Mouse (Mus musculus) natural killer cell, adult 2 months (primary cell): Measurements from ENCODE around the gene Prkd3.
A peak's percentile ranks its signal among the peaks of the same experiment; 100 is the strongest.

ENCODE experiments used
- DNase-seq, 2 experiments: peaks; one replicate each; pipeline ENCODE4 v3.0.0; 2022; ENCODE audit warnings: low spot score in 2 of 2

The Prkd3 gene

DNA sequence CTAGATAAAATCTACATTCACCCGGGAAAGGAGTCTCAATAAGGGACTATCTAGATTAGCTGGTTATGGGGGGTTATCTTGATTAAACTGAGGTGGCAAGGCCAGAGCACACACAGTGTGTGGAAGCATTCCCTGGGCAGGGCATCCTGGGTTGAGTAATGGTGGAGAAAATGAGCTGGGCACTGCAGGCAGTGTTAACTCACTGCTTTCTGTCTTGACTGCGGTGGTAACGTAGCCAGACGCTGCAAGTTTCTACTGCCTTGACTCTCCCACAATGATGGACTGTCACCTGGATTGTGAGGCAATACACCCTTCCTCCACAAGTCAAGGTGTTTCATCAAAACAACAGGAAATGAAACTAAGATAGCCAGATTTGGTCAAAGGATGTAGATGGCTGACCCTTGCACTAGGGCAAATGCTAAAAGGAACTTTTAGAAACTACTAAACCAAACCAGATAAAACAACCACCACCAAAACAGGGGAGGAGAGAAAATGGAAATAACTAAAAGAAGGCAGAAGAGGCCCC lies 20.8 kb downstream of the Prkd3 start:
- peak in 1 of 2 experiments; percentile 19 for DNase-seq

DNA sequence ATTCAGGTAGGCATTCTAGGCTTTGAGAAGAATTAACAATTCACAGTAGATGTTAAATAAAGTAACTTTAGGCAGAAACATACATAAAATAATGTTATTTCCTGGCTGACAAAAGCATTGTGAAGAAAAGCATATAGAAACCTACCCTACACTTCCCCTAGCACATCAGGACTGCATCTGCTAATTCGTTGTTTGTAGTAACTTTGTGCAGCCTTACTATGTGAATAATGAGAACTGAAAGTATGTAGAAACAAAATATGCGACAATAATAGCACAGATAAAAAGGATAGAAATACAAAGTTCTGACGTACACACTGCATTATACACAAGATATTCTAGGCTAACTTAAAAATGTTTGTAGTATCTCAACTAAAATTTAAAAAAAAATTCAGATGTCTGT lies 21.4 kb downstream of the Prkd3 start:
- DNase-seq = no peak

DNA sequence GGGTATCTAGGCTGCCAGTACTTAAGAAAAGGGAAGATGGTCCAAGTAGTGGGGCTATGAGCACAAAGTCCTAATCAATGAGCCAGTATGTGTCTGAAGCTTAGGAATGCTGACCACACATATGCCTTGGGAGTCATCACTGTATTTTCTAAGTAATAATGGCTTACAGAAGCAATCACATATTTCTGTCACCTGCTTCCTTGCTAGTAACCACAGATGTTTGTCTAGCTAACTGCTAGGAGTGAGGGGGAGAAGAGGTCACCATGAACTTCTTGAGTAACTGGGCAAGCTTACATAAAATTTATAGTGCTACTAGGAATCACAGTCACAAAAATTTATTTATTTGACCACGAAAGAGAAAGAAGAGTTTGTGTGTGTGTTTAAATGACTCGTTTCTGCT lies 22.5 kb downstream of the Prkd3 start:
- no peak for DNase-seq

DNA sequence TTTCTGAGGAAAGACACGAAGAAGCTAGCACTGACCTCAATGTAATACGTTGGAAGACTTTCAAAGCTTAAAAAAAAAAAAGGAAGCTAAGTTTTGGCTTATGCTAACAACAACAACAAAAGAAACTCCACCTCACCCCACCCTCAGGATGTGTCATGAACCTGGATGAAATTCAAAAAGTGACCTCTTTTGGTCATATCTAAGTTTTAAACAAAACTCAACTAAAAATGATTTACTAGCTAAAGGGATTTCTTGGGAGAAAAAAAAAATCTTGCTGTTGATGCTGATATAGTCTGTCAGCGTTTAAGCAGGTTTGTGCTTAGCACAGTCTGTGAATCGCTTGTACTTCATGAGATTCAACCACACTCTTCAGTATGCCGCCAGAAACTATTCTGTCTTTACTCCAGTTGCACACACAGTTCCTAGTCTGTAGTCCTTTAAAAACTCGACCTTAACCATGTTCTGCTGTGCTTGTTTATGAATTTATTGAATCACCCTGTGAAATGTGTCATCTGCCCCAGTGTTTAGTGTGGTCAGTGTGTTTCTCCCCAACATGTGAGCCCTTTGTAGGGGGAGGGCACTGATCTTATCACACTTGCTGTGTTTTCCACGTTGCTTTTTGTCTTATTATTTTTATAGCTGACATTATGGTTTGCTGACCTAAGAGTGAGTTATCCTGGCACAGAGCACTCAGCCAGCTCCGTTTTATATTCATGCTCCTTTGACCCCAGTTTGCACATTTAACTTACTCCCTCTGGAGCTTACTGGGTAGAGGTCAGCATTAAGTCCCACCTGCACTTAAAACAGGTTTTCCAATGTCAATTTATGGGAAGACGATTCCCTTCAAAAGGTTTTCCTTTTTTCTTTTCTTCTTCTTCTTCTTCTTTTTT lies 25.4 kb downstream of the Prkd3 start:
- peak; percentile 52 to 78 for DNase-seq

GRCm38 (mm10) chr17:78994382-78994781 lies 26.2 kb downstream of the Prkd3 start:
- no peak for DNase-seq

- DNase-seq = no peak
Observed at GRCm38 (mm10) chr17:78993670-78994069, 26.9 kb downstream of the Prkd3 start.

DNA sequence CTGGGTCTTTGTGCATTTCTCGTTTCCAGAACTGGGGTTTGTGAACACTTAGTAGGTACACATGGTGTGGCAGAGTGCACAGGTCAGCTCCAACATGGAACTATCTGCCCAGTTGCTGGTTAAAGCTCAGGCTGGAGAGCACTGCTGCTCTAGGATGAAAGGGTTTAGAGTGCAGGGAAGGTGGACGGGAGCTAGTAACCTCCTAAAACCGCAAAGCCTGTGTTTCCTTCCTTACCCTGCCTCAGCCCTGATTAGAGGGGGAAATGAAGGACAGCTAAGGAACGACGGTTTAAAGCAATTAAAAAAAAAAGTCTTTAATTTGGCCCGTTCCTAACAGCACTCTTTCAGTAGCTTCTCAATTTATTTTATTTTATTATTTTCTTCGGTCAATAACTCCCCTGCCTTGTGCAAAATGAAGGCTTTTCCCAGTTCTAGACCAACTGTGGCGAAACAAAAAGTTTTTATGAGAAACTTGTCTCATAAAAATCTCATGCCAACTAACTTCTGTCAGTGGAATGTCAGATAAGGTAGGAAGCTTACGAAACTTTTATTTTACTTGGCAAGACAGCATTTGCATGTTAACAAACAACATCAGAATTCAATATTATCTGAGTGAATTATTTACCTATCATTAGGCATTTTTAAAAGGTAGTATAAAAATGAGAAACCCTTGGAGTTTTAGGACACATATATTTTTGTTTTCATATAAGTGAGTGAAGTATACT lies 28.2 kb downstream of the Prkd3 start:
- DNase-seq = no peak

DNA sequence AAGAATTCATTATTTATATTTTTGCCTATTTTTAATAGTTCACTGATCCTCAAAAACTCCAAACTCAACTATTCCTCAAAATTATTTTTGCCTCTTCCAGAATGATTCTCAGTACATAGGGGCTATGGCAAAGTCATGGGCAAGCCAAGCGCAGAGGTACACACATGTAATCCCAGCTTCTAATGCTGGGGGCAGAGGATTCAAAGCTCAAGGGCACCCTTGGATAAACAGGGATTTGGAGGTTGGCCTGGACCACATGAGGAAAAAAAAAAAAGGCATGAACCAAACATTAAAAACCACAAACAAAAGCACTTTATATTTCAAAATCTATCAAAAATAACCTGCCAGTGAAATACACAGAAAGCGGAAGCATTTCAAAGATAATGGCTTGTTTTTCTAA lies 29.1 kb downstream of the Prkd3 start:
- DNase-seq = no peak

DNA sequence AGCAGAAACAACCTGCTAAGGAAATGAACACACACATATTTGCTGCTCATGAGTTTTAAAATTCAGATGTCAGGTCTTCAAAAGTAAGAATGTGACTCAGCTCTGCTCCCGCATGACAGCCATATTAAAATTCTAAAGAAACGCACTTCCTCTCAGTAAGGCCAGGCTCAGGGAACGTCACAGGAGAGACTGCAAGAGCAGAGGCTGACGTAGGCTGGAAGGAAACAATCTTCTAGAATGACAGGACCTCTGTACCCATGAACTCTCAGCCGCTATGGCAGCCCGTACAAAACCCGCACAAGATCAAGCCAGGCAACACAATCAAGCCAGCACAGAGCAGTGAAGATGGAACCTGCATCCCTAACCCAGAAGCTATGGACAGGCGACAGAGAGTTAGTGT lies 31.6 kb downstream of the Prkd3 start:
- no peak for DNase-seq

- DNase-seq = no peak
Observed at GRCm38 (mm10) chr17:78983736-78984135, 36.9 kb downstream of the Prkd3 start.

DNA sequence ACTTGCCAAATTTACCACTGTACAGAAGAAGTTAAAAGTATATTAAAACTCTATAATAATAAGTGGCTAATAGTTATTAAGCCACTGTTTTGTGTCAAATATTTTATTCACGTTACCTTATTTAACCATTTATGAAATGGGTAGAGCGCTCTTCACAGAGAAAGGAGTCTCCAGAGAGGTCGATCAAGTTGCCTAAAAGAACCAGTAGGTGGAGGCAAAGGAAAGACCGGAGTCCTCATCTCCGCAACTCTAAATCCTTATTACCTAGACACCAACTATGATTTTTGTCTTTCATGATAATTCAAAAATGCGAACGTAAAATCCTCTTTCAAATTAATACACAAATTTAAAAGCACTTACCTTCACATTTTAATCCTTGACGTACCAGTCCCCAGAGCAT lies 37.5 kb downstream of the Prkd3 start:
- DNase-seq = no peak

DNA sequence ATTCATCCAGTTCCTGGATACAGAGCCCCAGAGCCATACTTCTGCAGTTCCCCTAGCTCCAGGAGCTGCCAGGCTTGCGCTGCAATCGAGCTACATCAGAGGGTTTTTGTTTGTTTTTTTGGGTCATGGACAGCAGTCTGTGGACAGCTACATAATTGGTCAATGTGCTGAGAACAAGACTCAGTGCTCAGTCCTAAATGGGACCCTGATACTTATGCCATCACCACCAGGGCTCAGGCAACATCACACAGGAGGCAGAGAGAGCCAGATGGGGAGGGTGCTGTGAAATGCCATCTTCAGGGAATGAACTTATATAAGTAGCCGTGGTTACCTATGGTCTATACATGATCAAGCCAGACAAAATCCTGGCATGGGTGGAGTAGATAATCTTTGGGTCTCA lies 52.1 kb downstream of the Prkd3 start:
- no peak for DNase-seq

DNA sequence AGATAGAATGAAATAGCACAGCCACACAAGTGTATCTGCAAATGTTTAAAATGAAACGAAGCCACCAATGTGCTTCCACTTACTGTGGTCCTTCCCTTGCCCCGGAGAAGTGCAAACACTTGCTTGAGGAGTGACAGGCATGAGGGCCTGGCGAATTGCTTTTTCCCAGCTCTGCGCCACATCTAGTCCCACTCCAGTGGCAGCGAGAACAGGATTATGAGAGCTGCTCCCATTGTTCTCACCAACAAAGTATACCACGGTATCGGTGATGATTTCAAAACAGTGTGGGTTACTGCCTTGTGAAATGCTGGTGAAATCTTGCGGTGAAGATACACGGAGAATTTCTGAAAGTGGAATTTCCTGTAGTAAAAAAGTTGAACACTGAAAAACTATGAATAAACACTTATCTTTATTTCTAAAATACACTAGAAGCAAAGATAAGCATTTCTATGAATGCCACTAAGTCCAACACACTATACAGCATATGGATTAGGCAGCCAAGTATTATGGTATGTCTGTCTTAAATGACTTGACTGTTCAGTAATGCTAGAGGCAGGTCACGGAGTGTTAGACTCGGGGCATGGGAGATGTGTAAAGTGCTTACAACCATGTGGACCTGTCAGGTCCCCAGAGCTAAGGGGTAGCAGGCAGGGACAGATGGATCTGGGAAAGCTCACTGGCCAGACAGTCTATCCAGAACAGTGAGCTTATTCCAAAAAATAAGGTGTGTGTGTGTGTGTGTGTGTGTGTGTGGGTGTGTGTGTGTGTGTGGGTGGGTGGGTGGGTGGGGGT lies 54.3 kb downstream of the Prkd3 start:
- peak in 1 of 2 experiments; percentile 23 for DNase-seq

GRCm38 (mm10) chr17:78964387-78964786 lies 56.2 kb downstream of the Prkd3 start:
- no peak for DNase-seq

DNA sequence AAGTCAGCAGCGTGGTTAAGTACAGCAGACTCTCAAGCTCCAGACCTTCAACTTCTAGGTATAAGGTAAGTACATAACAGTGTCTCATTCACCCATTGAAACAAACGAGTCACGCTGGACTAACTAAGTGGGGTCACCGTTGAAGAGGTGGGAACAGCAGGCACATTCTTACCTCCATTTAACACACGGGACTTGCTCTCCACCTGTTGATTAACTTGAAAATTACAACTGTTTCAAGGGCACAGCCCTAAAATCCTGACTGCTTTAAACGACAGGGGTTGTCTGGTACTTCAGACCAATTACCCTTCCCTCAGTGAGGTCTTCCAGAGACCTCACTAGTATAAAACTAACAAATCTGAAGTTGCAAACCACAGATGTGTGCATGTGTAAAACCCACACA lies 61.1 kb downstream of the Prkd3 start:
- DNase-seq = no peak

GRCm38 (mm10) chr17:78953240-78953639 lies 67.4 kb downstream of the Prkd3 start:
- no peak for DNase-seq

DNA sequence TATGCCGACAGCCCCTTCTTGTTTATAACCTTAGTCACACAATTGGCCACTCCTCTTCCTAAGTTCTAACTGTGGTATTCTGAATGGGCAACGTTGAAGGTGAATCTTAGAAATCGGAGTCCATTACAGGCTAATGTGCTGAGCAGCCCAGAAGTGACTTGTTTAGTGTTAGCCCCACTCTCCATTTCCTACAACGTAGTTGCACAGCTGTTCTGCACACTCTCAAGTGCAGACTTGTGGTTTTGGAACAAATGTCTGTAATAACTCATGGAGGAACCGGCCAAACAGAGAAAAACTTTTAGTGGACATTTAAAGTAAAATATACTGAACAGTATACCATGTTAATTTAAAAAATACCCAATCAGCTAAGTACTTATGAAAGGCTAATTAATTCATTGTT lies 68.5 kb downstream of the Prkd3 start:
- no peak for DNase-seq

DNA sequence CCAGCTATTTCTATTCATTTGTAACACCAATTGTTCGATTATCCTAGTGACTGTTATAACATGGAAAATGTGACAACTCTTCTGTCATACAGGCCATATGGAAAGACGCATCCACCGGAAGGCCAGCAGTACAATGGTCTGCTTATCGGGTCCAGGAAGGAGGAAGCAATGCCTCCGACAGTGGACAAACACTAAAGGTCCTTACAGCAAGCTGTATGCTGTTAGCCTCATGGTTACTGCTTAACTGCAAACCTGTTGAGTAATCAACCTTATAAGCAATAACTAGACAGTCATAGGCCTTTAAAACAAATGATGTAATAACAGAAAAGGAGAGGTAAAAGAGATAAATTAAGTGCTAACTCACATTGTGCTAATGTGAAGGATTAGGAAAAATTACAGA lies 69.4 kb downstream of the Prkd3 start:
- DNase-seq = no peak

DNA sequence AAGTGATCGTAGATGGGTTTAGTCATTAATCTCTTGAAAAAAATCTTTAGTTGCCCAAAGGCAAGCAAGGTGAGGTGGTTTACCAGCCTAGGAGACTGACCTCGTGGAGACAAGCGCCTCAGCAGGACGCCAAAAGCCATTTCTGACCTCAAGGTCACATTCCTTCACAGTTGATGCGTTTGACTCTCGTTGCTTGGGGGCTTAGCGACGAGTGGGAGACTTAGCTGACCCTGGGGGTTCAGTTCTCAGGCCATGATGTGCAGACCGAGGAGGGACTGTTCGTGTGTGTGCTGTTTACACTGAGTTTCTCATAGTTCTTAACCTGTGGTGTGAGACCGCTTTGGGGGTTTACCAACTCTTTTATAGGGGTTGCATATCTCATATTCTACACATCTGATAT lies 78.0 kb downstream of the Prkd3 start:
- no peak for DNase-seq

GRCm38 (mm10) chr17:78938927-78939326 lies 81.7 kb downstream of the Prkd3 start:
- DNase-seq = no peak

- DNase-seq = no peak
Observed at GRCm38 (mm10) chr17:78937229-78937853, 83.3 kb downstream of the Prkd3 start.
